8 mouse cellular contexts compared by ENCODE assay signal in the genomic region with DNA sequence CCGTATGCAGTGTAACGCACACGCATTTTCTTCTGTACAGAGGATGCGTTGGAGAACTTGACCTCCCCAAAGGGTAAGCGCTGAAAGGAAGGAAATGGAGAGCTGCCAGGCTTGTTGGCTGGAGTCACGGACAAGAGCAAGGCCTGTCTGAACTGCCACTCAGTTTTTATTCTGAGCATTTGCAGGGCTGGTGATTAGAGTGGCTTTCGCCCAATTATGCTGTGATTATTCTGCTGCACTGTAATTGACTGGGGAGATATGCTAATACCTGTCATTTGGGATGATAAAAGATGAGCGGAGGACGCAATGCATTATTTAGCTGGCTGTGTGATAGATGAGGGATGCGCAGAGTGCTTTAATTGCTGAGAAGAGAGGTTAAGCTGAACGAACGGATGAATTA.
DNase-seq lines count a peak whose midpoint lies in the region; ATAC-seq lines count a peak whose summit lies in the region.

No protein-coding gene starts in this region.

- peaks cover 57% of the 10 kb centered on the region for H3K4me1 ChIP-seq in hindbrain, embryonic 12.5 days

- H3K27ac ChIP-seq in hindbrain, embryonic 12.5 days: peak overlapping the region; percentile 80

- no peaks in the 10 kb centered on the region for H3K9me3 ChIP-seq in hindbrain, embryonic 12.5 days (replicated peaks)

- WGBS in hindbrain, embryonic 12.5 days: 39% methylated on average over 12 of the region's 12 CpGs

- H3K4me2 ChIP-seq in hindbrain, embryonic 12.5 days (replicated peaks): no peak overlapping the region

- H3K36me3 ChIP-seq in hindbrain, embryonic 12.5 days: no peaks in the 10 kb centered on the region

- H3K27me3 ChIP-seq in hindbrain, embryonic 12.5 days: no peaks in the 10 kb centered on the region

- peak; percentile 71 for ATAC-seq in hindbrain, embryonic 12.5 days (ENCODE audit: low FRiP score)

- peak; percentile 80 to 94 for DNase-seq in adrenal gland, adult (ENCODE audit: inconsistent age in 2 of 2, low spot score in 1 of 2)
- no peak for DNase-seq in adrenal gland, postnatal 4 days (ENCODE audit: low spot score in 2 of 2)
- DNase-seq in spleen, postnatal 36 days (ENCODE audit: low spot score in 2 of 2): peak; percentile 19 to 29
- DNase-seq in spleen, postnatal 4 days (ENCODE audit: low spot score in 2 of 2): no peak
- no peak for DNase-seq in right cerebral cortex, postnatal 4 days
- DNase-seq in spleen, postnatal 10 days (ENCODE audit: low spot score in 2 of 2): no peak
- DNase-seq in thymus, postnatal 25 days: no peak

- H3K9ac ChIP-seq in hindbrain, embryonic 12.5 days: no peak overlapping the region

- H3K4me3 ChIP-seq in hindbrain, embryonic 12.5 days: no peak overlapping the region

Comparison
In these comparisons a context has a peak if more than half of its experiments do, and no peak if none do; other contexts are left out.
1. DNase-seq: peak in adrenal gland, adult (2 of 2) and spleen, postnatal 36 days (2 of 2); none in adrenal gland, postnatal 4 days (0 of 2), spleen, postnatal 4 days (0 of 2), right cerebral cortex, postnatal 4 days (single experiment), spleen, postnatal 10 days (0 of 2) and thymus, postnatal 25 days (single experiment).